Mouse (Mus musculus) heart, adult 2 months (tissue): ENCODE measurements around the gene Psap. TPM values are rescaled to one million over a fixed set of nuclear protein-coding genes. Genes with fewer than 3 reads are reported as not detected.

Source experiments
- DNase-seq, 2 experiments: peaks; one replicate each; pipeline ENCODE4 v3.0.0; 2021
- H3K27ac ChIP-seq: fragments of 200-600 bp; 2 replicates; pipeline ENCODE4 v1.8.1; 2022
- H3K27me3 ChIP-seq: fragments of 200-500 bp; 2 replicates; pipeline ENCODE4 v1.6.1; 2012; ENCODE audit warnings: mild to moderate bottlenecking, low read length, inconsistent platforms, mixed read lengths; ENCODE audit not compliant: control insufficient read depth, insufficient read depth
- H3K36me3 ChIP-seq: fragments of 200-500 bp; 2 replicates; pipeline ENCODE4 v1.6.1; 2012; ENCODE audit warnings: low read length, inconsistent platforms; ENCODE audit not compliant: control insufficient read depth, insufficient read depth
- H3K4me1 ChIP-seq: fragments of 200-500 bp; 2 replicates; pipeline ENCODE4 v1.6.1; 2011; ENCODE audit warnings: low read length; ENCODE audit not compliant: control insufficient read depth, insufficient read depth
- H3K4me3 ChIP-seq: fragments of 200-600 bp; 2 replicates; pipeline ENCODE4 v1.8.1; 2022
- H3K79me2 ChIP-seq: fragments of 200-500 bp; replicated peaks from 2 replicates; pipeline ENCODE4 v1.6.1; 2012; ENCODE audit warnings: mild to moderate bottlenecking, inconsistent platforms, low read length, moderate library complexity, mixed read lengths; ENCODE audit not compliant: control insufficient read depth, insufficient read depth
- H3K9ac ChIP-seq: fragments of 200-500 bp; 2 replicates; pipeline ENCODE4 v1.6.1; 2012; ENCODE audit warnings: low read depth, mild to moderate bottlenecking, control low read depth, inconsistent platforms, low read length, mixed read lengths
- CTCF ChIP-seq: fragments of 200-600 bp; IDR thresholded peaks from 2 replicates; pipeline ENCODE4 v1.8.1; 2022; ENCODE audit warnings: antibody characterized with exemption, mild to moderate bottlenecking, moderate library complexity
- EP300 ChIP-seq: fragments of 200-500 bp; IDR thresholded peaks from 2 replicates; pipeline ENCODE4 v1.6.1; 2011; ENCODE audit warnings: low read depth, low read length, control low read depth; ENCODE audit not compliant: insufficient read depth
- POLR2A ChIP-seq: fragments of 200-500 bp; IDR thresholded peaks from 2 replicates; pipeline ENCODE4 v1.6.1; 2011; ENCODE audit warnings: mild to moderate bottlenecking, low read depth, low read length, control low read depth; ENCODE audit not compliant: insufficient read depth
- WGBS: fragments of 180-500 bp; shearing (Covaris S2); methylation state at CpG from one replicate; pipeline ENCODE4 v1.1.7; 2018; 5-methylcytosine and 5-hydroxymethylcytosine counted together
- intact Hi-C: fragments of 180-260 bp; cut with DNase I; formaldehyde crosslinking; loops from one replicate; pipeline ENCODE4 v1.15.1; 2025
- polyA plus RNA-seq: library from polyadenylated mRNA; depleted of rRNA; stranded (reverse); fragments of >200 nt; gene quantifications from 2 replicates; pipeline ENCODE4 v1.2.3, GENCODE M21; 2012
- total RNA-seq, 2 experiments: library from RNA; stranded (reverse); gene quantifications; 2 replicates each; pipeline ENCODE4 v1.2.3; 2021

Psap gene
- total and polyA plus RNA-seq, 3 experiments = 1,146 to 1,291 (median 1,270) TPM

- Histone ChIP-seq H3K9ac (no peak overlapping the region), H3K27me3 (no peaks in the 10 kb centered on the region), H3K36me3 (no peaks in the 10 kb centered on the region), H3K4me1 (no peaks in the 10 kb centered on the region; the same call in 1 of the 2 replicates), H3K27ac (no peak overlapping the region), H3K4me3 (no peak overlapping the region), H3K79me2 (no peaks in the 10 kb centered on the region)
- intact Hi-C loops = no loop called here
- TF ChIP-seq CTCF (no peak), POLR2A (no peak), EP300 (no peak)
- no peak for DNase-seq
- 77% methylated on average over 5 of the region's 5 CpGs for WGBS
Observed at GRCm38 (mm10) chr10:60313606-60314005, 36.2 kb downstream of the Psap start.

- no peak overlapping the region for H3K9ac ChIP-seq
- no peaks in the 10 kb centered on the region for H3K79me2 ChIP-seq
- no peak overlapping the region for H3K27ac ChIP-seq
- no peaks in the 10 kb centered on the region for H3K36me3 ChIP-seq
- intact Hi-C loops = no loop called here
- no peak for DNase-seq
- H3K4me3 ChIP-seq = no peak overlapping the region
- peaks cover 4% of the 10 kb centered on the region for H3K4me1 ChIP-seq
- 89% methylated on average over 4 of the region's 4 CpGs for WGBS
- TF ChIP-seq EP300 = no peak
- no peak for TF ChIP-seq POLR2A
- no peak for TF ChIP-seq CTCF
- no peaks in the 10 kb centered on the region for H3K27me3 ChIP-seq
Observed at GRCm38 (mm10) chr10:60316166-60316565, 38.7 kb downstream of the Psap start.

- TF ChIP-seq CTCF (no peak), EP300 (no peak), POLR2A (no peak)
- Histone ChIP-seq H3K27me3 (no peaks in the 10 kb centered on the region), H3K79me2 (no peaks in the 10 kb centered on the region), H3K9ac (no peak overlapping the region), H3K36me3 (no peaks in the 10 kb centered on the region), H3K4me1 (no peaks in the 10 kb centered on the region; the same call in none of the 2 replicates), H3K4me3 (no peak overlapping the region), H3K27ac (no peak overlapping the region)
- no peak for DNase-seq
- intact Hi-C loops = no loop called here
- WGBS = 30% methylated on average over 11 of the region's 11 CpGs
Observed at GRCm38 (mm10) chr10:60328963-60329650, 51.7 kb downstream of the Psap start.

- no peak overlapping the region for H3K4me3 ChIP-seq
- 63% methylated on average over 7 of the region's 7 CpGs for WGBS
- intact Hi-C loops = no loop called here
- DNase-seq = no peak
- no peaks in the 10 kb centered on the region for H3K79me2 ChIP-seq
- no peaks in the 10 kb centered on the region for H3K36me3 ChIP-seq
- no peak overlapping the region for H3K9ac ChIP-seq
- TF ChIP-seq CTCF (no peak), EP300 (no peak)
- H3K27ac ChIP-seq = no peak overlapping the region
- no peaks in the 10 kb centered on the region for H3K27me3 ChIP-seq
- no peaks in the 10 kb centered on the region; the same call in 1 of the 2 replicates for H3K4me1 ChIP-seq
Observed at GRCm38 (mm10) chr10:60334583-60334982, 57.2 kb downstream of the Psap start.

- intact Hi-C loops = no loop called here
- H3K4me1 ChIP-seq = no peaks in the 10 kb centered on the region; the same call in 1 of the 2 replicates
- no peak overlapping the region for H3K9ac ChIP-seq
- TF ChIP-seq CTCF (no peak), EP300 (no peak), POLR2A (no peak)
- DNase-seq = no peak
- H3K4me3 ChIP-seq = no peak overlapping the region
- H3K79me2 ChIP-seq = no peaks in the 10 kb centered on the region
- no peak overlapping the region for H3K27ac ChIP-seq
- H3K36me3 ChIP-seq = no peaks in the 10 kb centered on the region
- WGBS = 93% methylated on average over 4 of the region's 4 CpGs
- no peaks in the 10 kb centered on the region for H3K27me3 ChIP-seq
Observed at GRCm38 (mm10) chr10:60335021-60335420, 57.6 kb downstream of the Psap start.

GRCm38 (mm10) chr10:60341528-60341927, 64.1 kb downstream of the Psap start:
- Histone ChIP-seq H3K79me2 (no peaks in the 10 kb centered on the region), H3K27ac (no peak overlapping the region), H3K36me3 (no peaks in the 10 kb centered on the region), H3K9ac (no peak overlapping the region), H3K4me1 (peaks cover 2% of the 10 kb centered on the region; the same call in 1 of the 2 replicates), H3K27me3 (no peaks in the 10 kb centered on the region), H3K4me3 (no peak overlapping the region)
- TF ChIP-seq CTCF (no peak), EP300 (no peak), POLR2A (no peak)
- intact Hi-C loops = no loop called here
- 65% methylated on average over 9 of the region's 9 CpGs for WGBS
- no peak for DNase-seq
